In the genomic region with DNA sequence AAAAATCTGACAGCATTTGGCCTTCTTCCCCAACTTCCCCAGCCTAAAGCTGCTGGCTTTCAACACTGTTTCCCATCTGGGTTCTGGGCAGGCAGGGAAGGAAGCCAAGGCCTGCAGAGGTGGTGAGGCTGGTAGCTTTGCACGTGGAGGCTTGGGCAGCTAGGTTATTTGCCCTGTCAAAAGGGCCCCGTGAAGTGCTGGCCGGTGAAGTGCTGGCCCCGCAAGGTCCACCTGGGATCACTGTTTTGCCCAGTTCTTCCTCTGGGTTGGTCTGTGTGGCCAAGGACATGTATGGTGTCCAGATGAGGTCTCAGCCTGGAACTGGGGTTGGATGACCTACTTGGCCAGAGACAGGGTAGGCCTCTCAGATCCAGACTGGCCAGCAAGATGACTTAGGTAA, we compare ENCODE assay signal across 20 mouse cellular contexts. TPM values are rescaled to one million over a fixed set of nuclear protein-coding genes. Genes with fewer than 3 reads are reported as not detected.
DNase-seq lines count a peak whose midpoint lies in the region; TF ChIP-seq lines count a peak whose summit lies in the region.
"Had no signal": no experiment of that assay in that cellular context is flagged by ENCODE, and none has a peak within 500 bp of the region (broad histone marks: within the 10 kb centered on the region; RNA-seq: fewer than 3 reads in every experiment).

No protein-coding gene starts in this region.

- H3K4me1 ChIP-seq in thymus, adult 2 months (replicated peaks; ENCODE audit: control insufficient read depth, insufficient read depth, low read length) = peaks cover 39% of the 10 kb centered on the region

- peak; percentile 24 to 75 for DNase-seq in adrenal gland, adult (ENCODE audit: inconsistent age in 2 of 2, low spot score in 1 of 2)
- DNase-seq in adrenal gland, postnatal 25 days = no peak
- DNase-seq in gastrocnemius, adult 18-20 months (ENCODE audit: low spot score) = peak; percentile 62
- DNase-seq in gastrocnemius, postnatal 4 days (ENCODE audit: low spot score in 2 of 2) = no peak
- peak; percentile 48 to 57 for DNase-seq in heart, adult 9 months (ENCODE audit: low spot score in 2 of 2)
- no peak for DNase-seq in heart, adult 8-10 months (ENCODE audit: low spot score)
- DNase-seq in thymus, adult 2 months = no peak
- no peak for DNase-seq in thymus, postnatal 25 days
- DNase-seq: cerebellum, adult 18-20 months; cerebellum, postnatal 25 days; kidney, adult 2 months; lung, embryonic 14.5 days; right cerebral cortex, adult 18-20 months had no signal

- no peak for TF ChIP-seq CTCF in thymus, adult 2 months (IDR thresholded peaks at IDR 0.05; ENCODE audit: borderline replicate concordance, control insufficient read depth, extremely low read depth, insufficient read depth, low read length, poor library complexity)

- no peak for TF ChIP-seq POLR2A in thymus, adult 2 months (IDR thresholded peaks at IDR 0.05; ENCODE audit: control insufficient read depth, extremely low read depth, insufficient read depth, low read length, poor library complexity)

- peak overlapping the region; percentile 11; the same call in 1 of the 2 replicates for H3K27ac ChIP-seq in thymus, adult 2 months (ENCODE audit: control insufficient read depth, insufficient read depth, low read length)
- H3K27ac ChIP-seq: forebrain, embryonic 13.5 days; hindbrain, embryonic 15.5 days; kidney, postnatal 0 days; limb, embryonic 13.5 days; liver, embryonic 14.5 days; midbrain, embryonic 12.5 days; neural tube, embryonic 15.5 days had no signal

- H3K4me3 ChIP-seq in thymus, adult 2 months (ENCODE audit: control insufficient read depth, insufficient read depth, low read length) = no peak overlapping the region
- H3K4me3 ChIP-seq: forebrain, embryonic 13.5 days; hindbrain, embryonic 15.5 days; limb, embryonic 13.5 days; midbrain, embryonic 12.5 days; neural tube, embryonic 15.5 days had no signal

- no peaks in the 10 kb centered on the region for H3K27me3 ChIP-seq in thymus, adult 2 months (ENCODE audit: control insufficient read depth, insufficient read depth, low read length)
- H3K27me3 ChIP-seq: forebrain, embryonic 13.5 days; hindbrain, embryonic 15.5 days; limb, embryonic 13.5 days; midbrain, embryonic 12.5 days; neural tube, embryonic 15.5 days had no signal

- H3K36me3 ChIP-seq in thymus, adult 2 months (ENCODE audit: control insufficient read depth, insufficient read depth, low read length) = peaks cover 27% of the 10 kb centered on the region

- 92% methylated on average over 4 of the region's 4 CpGs for WGBS in thymus, adult 2 months

RNA-seq across cellular contexts. Expression of a gene that starts 7.0 kb away (rescaled TPM):
- 111 and 128 TPM in 2 replicates for total RNA-seq in adrenal gland, postnatal 25 days (2021)
- 100 to 1,000 TPM; 204 to 208 TPM for total RNA-seq in gastrocnemius, adult 18-20 months (2021)
- 100 to 1,000 TPM in 1 of 2 experiments, 10 to 100 TPM in 1; 92.7 to 105 TPM for total RNA-seq in gastrocnemius, postnatal 4 days (2021)
- 100 to 1,000 TPM; 188 to 245 (median 236) TPM for total RNA-seq in heart, adult 8-10 months (2022)
- polyA plus RNA-seq in thymus, adult 2 months (2012; rRNA removed) = 145 and 176 TPM in 2 replicates

RNA-seq across cellular contexts. Expression of a gene that starts 10.4 kb away (rescaled TPM):
- total RNA-seq in adrenal gland, postnatal 25 days (2021) = 119 and 156 TPM in 2 replicates
- 1 to 10 TPM; 2.7 to 3.7 TPM for total RNA-seq in gastrocnemius, adult 18-20 months (2021)
- total RNA-seq in gastrocnemius, postnatal 4 days (2021) = 10 to 100 TPM; 16.7 to 20.8 TPM
- total RNA-seq in heart, adult 8-10 months (2022) = 10 to 100 TPM in 3 of 4 experiments, 1 to 10 TPM in 1; 9.4 to 12.8 (median 12.3) TPM
- 53.9 and 58.6 TPM in 2 replicates for polyA plus RNA-seq in thymus, adult 2 months (2012; rRNA removed)

RNA-seq across cellular contexts. Expression of a gene that starts 12.4 kb away (rescaled TPM):
- total RNA-seq in adrenal gland, postnatal 25 days (2021) = 0.67 and 0.85 TPM in 2 replicates
- under 1 TPM in 1 of 2 experiments, not detected in 1; 0.11 TPM for total RNA-seq in gastrocnemius, adult 18-20 months (2021)
- total RNA-seq in gastrocnemius, postnatal 4 days (2021) = 1 to 10 TPM in 1 of 2 experiments, under 1 TPM in 1; 0.88 to 1.1 TPM
- total RNA-seq in heart, adult 8-10 months (2022) = under 1 TPM; 0.33 to 0.57 (median 0.42) TPM
- polyA plus RNA-seq in thymus, adult 2 months (2012; rRNA removed) = 17.1 and 17.4 TPM in 2 replicates
- polyA plus RNA-seq: forebrain, embryonic 13.5 days; midbrain, embryonic 12.5 days; neural tube, embryonic 15.5 days had no signal

RNA-seq across cellular contexts. Expression of a gene that starts 38.5 kb away (rescaled TPM):
- total RNA-seq in adrenal gland, postnatal 25 days (2021) = 769 and 1,285 TPM in 2 replicates
- 100 to 1,000 TPM; 206 to 228 TPM for total RNA-seq in gastrocnemius, adult 18-20 months (2021)
- 100 to 1,000 TPM; 127 to 159 TPM for total RNA-seq in gastrocnemius, postnatal 4 days (2021)
- 100 to 1,000 TPM; 335 to 477 (median 407) TPM for total RNA-seq in heart, adult 8-10 months (2022)
- 87.5 and 94.8 TPM in 2 replicates for polyA plus RNA-seq in thymus, adult 2 months (2012; rRNA removed)

RNA-seq across cellular contexts. Expression of a gene that starts 39.2 kb away (rescaled TPM):
- total RNA-seq in adrenal gland, postnatal 25 days (2021) = 82.4 and 83.3 TPM in 2 replicates
- 10 to 100 TPM; 18.9 to 23.9 TPM for total RNA-seq in gastrocnemius, adult 18-20 months (2021)
- total RNA-seq in gastrocnemius, postnatal 4 days (2021) = 10 to 100 TPM; 60.3 to 62.5 TPM
- 10 to 100 TPM; 29.6 to 38.5 (median 34.0) TPM for total RNA-seq in heart, adult 8-10 months (2022)
- polyA plus RNA-seq in thymus, adult 2 months (2012; rRNA removed) = 95.8 and 111 TPM in 2 replicates

Comparison
In these comparisons a context has a peak if more than half of its experiments do, and no peak if none do; other contexts are left out.
1. DNase-seq: peak in adrenal gland, adult (2 of 2), gastrocnemius, adult 18-20 months (single experiment) and heart, adult 9 months (2 of 2); none in adrenal gland, postnatal 25 days (single experiment), gastrocnemius, postnatal 4 days (0 of 2), heart, adult 8-10 months (single experiment), thymus, adult 2 months (single experiment) and thymus, postnatal 25 days (single experiment).